Mouse (Mus musculus) cerebellum, adult (tissue): Measurements from ENCODE around the gene Ptma.
A peak's percentile ranks its signal among the peaks of the same experiment; 100 is the strongest.

ENCODE experiments used
- ATAC-seq: cut with Nextera tagmentation; 2 replicates; pipeline ENCODE4 v1.9.2; 2017; ENCODE audit warnings: mild to moderate bottlenecking, moderate library complexity, mixed read lengths; ENCODE audit not compliant: insufficient number of reproducible peaks, low FRiP score, low TSS enrichment

The Ptma gene

GRCm38 (mm10) chr1:86493783-86494182, 32.7 kb upstream of the Ptma start:
- no peak for ATAC-seq

- ATAC-seq = no peak
Measured at GRCm38 (mm10) chr1:86496340-86496739, 30.2 kb upstream of the Ptma start.

- no peak for ATAC-seq
Measured at GRCm38 (mm10) chr1:86497361-86497760, 29.2 kb upstream of the Ptma start.

- ATAC-seq = no peak
Measured at GRCm38 (mm10) chr1:86497986-86498385, 28.5 kb upstream of the Ptma start.

GRCm38 (mm10) chr1:86498611-86499010, 27.9 kb upstream of the Ptma start:
- ATAC-seq = no peak

GRCm38 (mm10) chr1:86499903-86500302, 26.6 kb upstream of the Ptma start:
- no peak for ATAC-seq

GRCm38 (mm10) chr1:86500681-86501080, 25.8 kb upstream of the Ptma start:
- no peak for ATAC-seq

GRCm38 (mm10) chr1:86501114-86501532, 25.4 kb upstream of the Ptma start:
- ATAC-seq = no peak

GRCm38 (mm10) chr1:86501559-86501958, 25.0 kb upstream of the Ptma start:
- peak; percentile 31; the same call in 1 of the 2 replicates for ATAC-seq

- no peak for ATAC-seq
Measured at GRCm38 (mm10) chr1:86502221-86503048, 24.1 kb upstream of the Ptma start.

GRCm38 (mm10) chr1:86503165-86503747, 23.3 kb upstream of the Ptma start:
- ATAC-seq = no peak

GRCm38 (mm10) chr1:86503906-86504696, 22.4 kb upstream of the Ptma start:
- ATAC-seq = peak; percentile 82

GRCm38 (mm10) chr1:86504697-86505421, 21.7 kb upstream of the Ptma start:
- no peak for ATAC-seq

GRCm38 (mm10) chr1:86505461-86505860, 21.1 kb upstream of the Ptma start:
- no peak for ATAC-seq

GRCm38 (mm10) chr1:86506420-86506819, 20.1 kb upstream of the Ptma start:
- no peak for ATAC-seq

GRCm38 (mm10) chr1:86507866-86508265, 18.7 kb upstream of the Ptma start:
- ATAC-seq = no peak

GRCm38 (mm10) chr1:86509410-86509809, 17.1 kb upstream of the Ptma start:
- ATAC-seq = no peak

GRCm38 (mm10) chr1:86510266-86510665, 16.3 kb upstream of the Ptma start:
- ATAC-seq = no peak

GRCm38 (mm10) chr1:86510676-86511441, 15.7 kb upstream of the Ptma start:
- ATAC-seq = 0 out of 2 replicates have a peak, but pooled peaks have one; percentile 26
